Mouse (Mus musculus): ENCODE results near the gene Rtl10.

Rtl10 gene

DNA sequence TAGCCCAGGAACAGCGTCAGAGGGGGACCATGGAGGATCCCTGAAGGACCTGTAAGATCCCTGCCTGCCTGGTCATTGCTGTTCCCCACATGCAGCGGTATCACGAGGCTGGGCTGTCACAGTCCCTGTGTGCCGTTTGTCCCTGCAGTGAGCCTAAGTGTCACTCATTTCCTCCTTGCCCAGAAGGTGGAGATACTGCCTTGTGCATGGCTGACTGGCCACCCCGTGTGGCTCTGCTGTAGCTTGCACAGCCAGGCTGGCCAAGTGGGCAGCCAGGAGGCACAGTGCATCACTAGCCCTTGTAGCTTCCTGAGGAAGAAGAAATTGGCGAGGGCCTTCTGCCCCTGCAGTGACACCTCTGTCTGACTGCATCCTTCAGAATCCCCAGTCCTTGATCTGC lies 20.7 kb upstream of the Rtl10 start:
- in situ Hi-C loops (cut with MboI; ENCODE audit: low pct_unique_long_range_greater_than_20kb in 1 of 2, low sequenced_read_pairs in 2 of 2, unreplicated experiment in 1 of 2): no loop called here

DNA sequence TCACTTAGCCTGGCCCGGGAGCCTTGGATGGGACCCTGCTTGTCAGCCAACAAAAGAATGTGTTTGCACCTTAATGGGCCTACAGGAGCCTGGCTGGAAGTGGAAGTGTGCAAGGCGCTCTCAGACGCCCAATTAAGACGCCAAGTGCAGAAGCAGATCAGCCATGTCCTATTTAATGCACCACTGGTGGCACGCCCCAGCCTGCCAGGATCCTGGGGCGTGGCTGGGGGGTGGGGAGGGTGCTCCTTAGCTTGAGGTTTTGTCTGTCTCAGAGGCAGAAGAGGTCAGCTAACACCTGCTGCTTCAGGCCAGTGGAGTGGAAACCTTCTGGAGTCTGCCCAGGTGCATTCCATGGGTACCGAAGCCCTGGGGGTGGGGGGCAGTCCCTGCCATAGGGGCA lies 19.0 kb upstream of the Rtl10 start:
- in situ Hi-C loops (cut with MboI; ENCODE audit: low pct_unique_long_range_greater_than_20kb in 1 of 2, low sequenced_read_pairs in 2 of 2, unreplicated experiment in 1 of 2): no loop called here

DNA sequence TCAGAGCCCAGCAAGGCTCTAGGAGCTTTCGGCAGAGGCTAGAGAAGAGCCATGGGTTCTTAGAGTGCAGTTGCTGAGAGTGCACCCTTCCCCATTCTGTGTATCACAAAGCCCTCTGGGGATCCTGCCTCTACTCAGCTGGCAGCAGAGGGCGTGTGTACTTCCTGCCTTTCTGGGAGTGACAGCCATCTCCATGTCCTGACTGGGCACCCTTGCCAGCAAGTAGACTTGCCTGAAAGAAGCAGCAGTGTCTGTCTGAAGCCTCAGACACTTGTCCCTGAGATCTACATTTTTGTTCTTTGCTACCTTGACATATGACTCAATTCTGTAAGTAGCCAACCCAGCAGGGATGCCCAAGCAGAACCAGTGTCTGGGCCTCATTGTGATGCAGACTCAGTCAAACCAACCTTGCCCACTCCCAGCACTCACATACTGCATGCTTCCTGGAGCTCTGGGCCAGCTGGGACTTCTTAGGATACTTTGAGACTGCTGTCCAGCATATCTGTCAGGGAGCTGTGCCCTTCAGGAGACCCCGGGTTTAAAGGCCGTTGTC lies 17.7 kb upstream of the Rtl10 start:
- in situ Hi-C loops (cut with MboI; ENCODE audit: low pct_unique_long_range_greater_than_20kb in 1 of 2, low sequenced_read_pairs in 2 of 2, unreplicated experiment in 1 of 2): no loop called here

DNA sequence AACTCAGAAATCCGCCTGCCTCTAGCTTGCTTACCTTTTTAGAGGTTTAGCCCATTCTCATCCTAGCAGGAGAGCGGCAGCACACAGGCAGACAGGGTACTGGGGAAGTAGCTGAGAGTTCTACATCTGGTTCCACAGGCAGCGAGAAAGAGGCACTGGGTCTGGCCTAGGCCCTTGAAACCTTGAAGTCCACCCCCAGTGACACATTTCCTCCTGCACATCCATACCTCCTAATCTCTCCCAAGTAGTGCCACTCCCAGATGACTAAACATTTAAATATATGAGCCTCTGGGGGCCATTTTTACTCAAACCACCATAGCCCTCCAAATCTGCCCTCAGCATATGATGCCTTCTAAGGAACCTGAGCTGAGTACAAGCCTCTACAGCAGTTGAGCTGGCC lies 16.3 kb upstream of the Rtl10 start:
- in situ Hi-C loops (cut with MboI; ENCODE audit: low pct_unique_long_range_greater_than_20kb in 1 of 2, low sequenced_read_pairs in 2 of 2, unreplicated experiment in 1 of 2): no loop called here

DNA sequence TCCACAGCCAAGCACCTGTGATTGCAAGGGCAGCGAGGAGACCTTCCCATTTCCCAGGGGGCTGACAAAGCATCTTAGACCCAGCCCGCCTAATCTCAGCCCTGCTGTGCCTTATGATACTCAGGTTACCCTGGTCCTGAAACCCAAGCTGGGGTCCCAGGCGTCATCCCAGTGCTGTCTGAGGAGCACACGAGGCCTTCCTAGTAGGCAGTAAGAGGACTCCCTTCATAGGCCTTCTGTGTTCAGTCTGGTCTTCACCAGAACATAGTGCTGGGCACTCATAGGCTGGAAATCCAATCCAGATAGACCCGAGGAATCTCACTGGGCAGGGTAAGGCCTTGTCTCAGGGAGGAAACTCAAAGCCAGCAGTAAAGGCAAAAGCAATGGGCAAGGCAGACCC lies 14.9 kb upstream of the Rtl10 start:
- in situ Hi-C loops (cut with MboI; ENCODE audit: low pct_unique_long_range_greater_than_20kb in 1 of 2, low sequenced_read_pairs in 2 of 2, unreplicated experiment in 1 of 2): no loop called here

DNA sequence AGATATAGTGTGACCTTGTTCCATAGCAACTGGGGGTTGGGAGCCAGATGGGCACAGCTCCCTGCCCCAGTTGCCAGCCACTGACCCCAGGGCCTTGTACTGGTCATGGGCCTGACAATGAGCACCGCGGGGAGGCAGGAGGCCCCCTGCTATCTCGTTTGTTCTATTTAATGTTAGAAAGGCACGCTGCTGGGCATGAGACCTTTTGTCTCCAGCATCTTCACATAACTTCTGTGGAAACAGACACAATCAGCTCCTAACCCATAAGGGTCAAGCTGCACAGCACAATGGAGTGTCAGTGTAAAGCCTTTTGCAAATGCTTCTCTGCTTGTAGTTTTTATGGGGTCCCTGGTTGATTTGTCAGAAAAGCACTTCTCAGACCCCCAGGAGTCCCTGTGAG lies 14.3 kb upstream of the Rtl10 start:
- in situ Hi-C loops (cut with MboI; ENCODE audit: low pct_unique_long_range_greater_than_20kb in 1 of 2, low sequenced_read_pairs in 2 of 2, unreplicated experiment in 1 of 2): no loop called here

DNA sequence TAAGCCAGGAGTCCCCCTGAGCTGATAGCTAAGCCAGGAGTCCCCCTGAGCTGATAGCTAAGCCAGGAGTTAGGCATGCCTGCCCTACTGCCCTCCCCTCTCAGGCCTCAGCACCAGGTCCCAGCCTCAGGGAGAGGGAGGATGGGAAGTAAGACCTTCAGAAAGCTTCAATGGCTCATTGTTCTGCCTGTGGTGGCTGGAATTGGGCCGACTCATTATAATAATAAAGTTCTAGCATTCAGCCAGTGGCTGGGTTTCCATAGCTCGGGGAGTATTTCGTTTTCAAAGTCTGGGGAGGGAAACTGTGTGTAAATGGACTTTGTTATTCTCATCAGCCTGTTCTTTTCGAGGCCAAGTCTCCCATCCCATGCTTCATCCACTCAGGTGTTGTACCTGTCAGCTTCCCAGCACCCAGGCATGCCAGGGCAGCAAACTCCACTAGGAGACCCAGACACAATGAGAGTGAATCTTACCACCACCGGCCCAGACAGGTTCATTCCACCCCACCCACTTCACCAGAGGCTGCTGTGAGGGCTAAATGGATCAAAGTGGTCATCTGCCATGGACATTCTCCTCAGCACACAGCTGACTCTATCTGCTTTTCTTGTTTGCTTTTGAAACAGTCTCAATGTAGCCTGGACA lies 13.8 kb upstream of the Rtl10 start:
- in situ Hi-C loops (cut with MboI; ENCODE audit: low pct_unique_long_range_greater_than_20kb in 1 of 2, low sequenced_read_pairs in 2 of 2, unreplicated experiment in 1 of 2): no loop called here

DNA sequence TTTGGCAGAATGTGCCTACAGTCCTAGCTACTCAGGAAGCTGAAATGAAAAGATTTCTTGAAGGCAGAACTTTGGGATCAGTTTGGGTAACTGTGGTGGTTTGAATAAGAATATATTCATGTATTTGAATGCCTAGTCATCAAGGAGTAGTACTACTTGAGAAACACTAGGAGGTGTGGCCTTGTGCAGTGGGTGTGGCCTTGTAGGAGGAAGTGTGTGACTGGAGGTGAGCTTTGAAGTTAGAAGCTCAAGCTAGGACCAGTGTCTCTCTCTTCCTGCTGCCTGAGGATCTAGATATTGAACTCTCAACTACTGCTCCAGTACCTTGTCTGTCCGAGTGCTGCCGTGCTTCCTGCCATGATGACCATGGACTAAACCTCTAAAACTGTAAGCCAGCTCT lies 12.6 kb upstream of the Rtl10 start:
- in situ Hi-C loops (cut with MboI; ENCODE audit: low pct_unique_long_range_greater_than_20kb in 1 of 2, low sequenced_read_pairs in 2 of 2, unreplicated experiment in 1 of 2): no loop called here

DNA sequence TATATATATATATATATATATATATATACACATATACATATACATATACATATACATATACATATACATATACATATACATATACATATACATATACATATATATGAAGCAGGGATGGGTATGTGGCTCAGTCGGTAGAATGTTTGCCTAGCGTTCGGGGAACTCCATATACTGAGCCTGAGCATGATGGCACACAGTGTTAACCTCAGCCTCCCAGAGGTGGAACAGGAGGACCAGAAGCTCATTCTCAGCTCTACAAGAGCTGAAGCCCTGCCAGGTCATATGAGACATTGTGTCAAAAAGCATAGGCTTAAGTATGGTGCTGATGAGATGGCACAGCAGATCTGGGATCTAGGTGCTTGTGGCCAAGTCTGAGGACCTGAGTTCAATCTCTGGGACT lies 8.4 kb upstream of the Rtl10 start:
- in situ Hi-C loops (cut with MboI; ENCODE audit: low pct_unique_long_range_greater_than_20kb in 1 of 2, low sequenced_read_pairs in 2 of 2, unreplicated experiment in 1 of 2): no loop called here

DNA sequence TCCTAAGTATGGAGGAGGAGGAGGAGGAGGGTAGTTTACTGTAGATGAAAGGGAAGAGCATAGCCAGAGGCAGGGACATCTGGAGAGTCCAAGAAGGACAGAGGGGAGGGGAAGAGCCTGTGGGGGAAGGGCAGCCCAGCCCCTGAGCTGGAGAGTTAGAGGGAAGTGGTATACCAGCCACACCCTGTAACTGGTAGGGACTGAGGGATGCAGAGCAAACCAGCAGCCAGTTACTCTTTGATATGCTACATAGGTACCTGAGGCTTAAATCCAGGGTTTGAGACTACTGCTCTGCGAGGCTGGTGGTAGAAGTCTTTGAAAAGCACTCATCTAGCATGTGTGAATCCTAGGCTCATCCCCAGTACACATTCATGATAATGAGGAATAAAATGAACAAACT lies 7.8 kb upstream of the Rtl10 start:
- in situ Hi-C loops (cut with MboI; ENCODE audit: low pct_unique_long_range_greater_than_20kb in 1 of 2, low sequenced_read_pairs in 2 of 2, unreplicated experiment in 1 of 2): no loop called here

DNA sequence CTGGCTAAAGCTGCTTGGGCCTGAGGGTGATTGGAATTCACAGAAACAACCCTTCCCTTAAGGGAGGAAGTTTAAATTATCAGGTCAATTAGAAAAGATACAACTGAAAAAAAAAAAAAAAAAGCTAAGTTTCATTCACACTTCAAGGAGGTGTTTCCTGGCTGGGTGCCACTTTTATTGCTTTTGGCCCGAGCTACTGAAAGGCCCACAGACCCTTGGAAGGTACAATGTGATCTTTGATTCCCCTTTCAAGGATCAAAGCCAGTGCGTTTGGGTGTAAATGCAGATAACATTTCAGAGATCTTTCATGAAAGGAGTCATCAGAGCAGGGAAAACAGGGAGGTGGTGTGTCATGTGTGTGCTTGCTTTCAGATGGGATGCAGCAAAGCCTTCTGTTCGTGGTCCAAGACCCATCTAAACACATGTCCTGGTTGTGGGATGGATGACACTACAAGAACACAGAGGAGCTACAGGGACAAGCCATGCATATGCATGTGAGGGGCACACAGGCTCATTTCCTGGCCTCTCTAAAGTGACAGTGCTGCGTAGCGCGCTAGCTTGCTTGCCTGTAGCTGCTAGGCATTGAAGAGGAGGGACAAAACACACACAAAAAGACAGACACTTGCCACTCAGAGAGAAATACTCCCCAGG lies 711 bp upstream of the Rtl10 start:
- in situ Hi-C loops (cut with MboI; ENCODE audit: low pct_unique_long_range_greater_than_20kb in 1 of 2, low sequenced_read_pairs in 2 of 2, unreplicated experiment in 1 of 2): no loop called here

DNA sequence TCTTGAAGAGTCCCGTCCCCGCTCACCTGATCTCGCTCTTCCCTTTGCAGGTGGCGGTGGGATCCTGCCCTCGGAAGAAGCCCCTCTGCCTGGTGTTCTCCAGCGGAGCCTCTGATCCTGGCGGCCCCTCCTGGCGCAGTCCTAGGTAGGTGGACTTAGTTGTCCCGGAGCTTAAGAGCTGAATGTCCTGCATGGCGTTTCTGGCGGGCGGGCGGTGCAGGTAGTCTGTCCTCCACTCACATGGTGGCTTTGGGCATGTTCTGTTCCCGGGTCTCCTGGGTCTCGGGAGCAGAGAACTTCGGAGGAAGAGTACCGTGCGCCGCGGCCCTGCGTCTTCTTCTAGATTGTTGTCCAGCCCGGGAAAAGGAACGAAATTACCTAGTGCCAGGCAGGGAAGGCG lies 295 bp downstream of the Rtl10 start:
- in situ Hi-C loops (cut with MboI; ENCODE audit: low pct_unique_long_range_greater_than_20kb in 1 of 2, low sequenced_read_pairs in 2 of 2, unreplicated experiment in 1 of 2): no loop called here

DNA sequence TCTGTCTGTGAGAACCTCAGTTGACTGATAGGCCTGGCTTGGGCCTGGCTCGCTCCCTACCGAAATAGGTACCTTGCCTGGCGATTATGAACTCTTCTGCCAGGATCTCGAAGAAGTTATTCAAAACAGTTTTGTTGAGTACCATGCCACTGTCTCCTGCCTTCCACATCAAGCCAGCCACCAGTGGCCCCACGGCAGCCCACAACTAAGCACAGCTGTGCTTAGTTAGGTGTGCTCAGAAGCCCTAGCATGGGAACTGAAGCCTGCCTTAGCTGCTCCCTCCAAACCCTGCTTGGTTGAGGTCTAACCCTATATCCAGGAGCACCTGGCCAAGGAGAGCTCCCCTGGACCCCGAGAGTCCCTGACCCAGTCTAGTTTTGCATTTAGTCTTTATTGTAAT lies 2.8 kb downstream of the Rtl10 start:
- in situ Hi-C loops (cut with MboI; ENCODE audit: low pct_unique_long_range_greater_than_20kb in 1 of 2, low sequenced_read_pairs in 2 of 2, unreplicated experiment in 1 of 2): no loop called here

DNA sequence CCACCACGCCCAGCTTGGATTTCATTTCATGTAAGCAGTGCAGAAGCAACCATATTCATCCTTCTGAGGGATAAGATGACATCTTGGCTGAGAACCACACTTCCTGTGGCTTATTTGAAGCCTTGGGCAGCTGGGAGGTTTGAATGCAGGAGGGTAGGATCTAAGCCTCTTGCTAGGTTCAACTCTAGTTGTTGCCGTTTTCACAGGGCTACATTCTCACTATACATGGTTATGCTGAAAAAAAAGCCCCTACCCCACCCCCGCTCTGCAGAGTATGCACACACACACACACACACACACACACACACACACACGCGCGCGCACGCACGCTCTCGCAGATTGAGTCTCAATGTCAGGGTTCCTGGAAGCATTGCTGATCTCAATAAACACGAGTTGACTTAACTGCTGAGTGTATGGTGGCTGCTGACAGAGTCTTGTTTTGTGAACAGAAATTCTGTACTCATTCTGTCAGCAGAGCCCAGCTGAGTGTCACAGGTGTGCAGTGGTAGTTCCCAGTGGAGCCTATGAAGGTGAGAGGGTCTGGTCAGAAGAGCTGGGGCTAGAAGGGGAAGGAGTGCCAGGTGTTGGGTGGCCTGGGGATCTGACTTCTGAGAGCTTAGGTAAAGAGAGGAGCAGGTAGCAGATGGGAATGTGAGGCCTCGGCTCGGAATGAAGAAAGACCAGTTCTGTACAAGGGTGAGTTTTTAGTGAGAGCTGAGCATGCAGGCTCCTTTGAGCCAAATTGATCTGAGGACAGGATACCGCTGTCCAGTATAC lies 5.1 kb downstream of the Rtl10 start:
- in situ Hi-C loops (cut with MboI; ENCODE audit: low pct_unique_long_range_greater_than_20kb in 1 of 2, low sequenced_read_pairs in 2 of 2, unreplicated experiment in 1 of 2): no loop called here

DNA sequence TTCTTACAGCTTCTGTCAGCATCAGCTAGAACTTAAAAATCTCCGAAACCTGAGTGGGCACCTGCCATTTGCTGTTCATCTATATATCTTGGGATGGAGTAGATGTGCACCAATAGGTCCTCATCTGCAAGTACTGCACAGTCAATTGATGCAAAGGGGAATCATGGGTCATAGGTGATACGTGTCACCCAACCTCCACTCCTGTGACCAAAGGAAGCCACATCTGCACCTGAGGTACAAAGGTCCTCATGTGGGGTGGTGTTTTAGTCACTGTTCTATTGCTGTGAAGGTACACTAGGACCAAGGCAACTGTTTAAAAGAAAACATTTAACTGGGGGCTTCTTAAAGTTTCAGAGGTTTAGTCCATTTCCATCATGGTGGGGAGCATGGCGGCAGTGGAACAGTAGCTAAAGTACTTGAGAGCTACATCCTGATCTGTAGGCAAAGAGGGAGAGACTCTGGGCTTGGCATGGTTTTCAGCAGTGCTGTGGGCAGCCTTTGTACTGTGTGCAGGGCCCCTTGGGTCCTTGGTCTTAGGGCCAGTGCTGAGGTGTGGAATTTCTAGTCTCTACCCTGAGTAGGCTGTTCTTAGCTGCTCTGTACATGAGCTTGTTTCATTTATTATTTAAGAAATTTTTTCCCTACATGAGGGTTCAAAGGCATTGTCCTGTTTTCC lies 8.0 kb downstream of the Rtl10 start:
- in situ Hi-C loops (cut with MboI; ENCODE audit: low pct_unique_long_range_greater_than_20kb in 1 of 2, low sequenced_read_pairs in 2 of 2, unreplicated experiment in 1 of 2): no loop called here

DNA sequence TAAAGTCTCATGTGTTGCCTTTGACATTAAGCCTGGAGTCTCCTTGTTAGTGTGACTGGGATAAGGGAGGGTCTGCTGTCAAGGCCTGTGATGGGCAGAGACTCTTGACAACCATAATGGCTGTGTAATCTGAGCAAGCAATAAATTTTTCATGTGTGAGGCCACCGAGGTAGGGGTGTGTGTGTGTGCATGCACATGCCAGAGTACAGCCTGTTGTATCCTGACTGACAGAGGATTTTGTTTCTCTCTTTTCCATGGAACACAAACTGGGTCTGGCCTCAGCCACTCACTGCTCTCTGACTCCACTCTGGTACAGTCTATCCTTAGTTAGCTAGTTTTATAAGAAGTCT lies 8.5 kb downstream of the Rtl10 start:
- in situ Hi-C loops (cut with MboI; ENCODE audit: low pct_unique_long_range_greater_than_20kb in 1 of 2, low sequenced_read_pairs in 2 of 2, unreplicated experiment in 1 of 2): no loop called here

DNA sequence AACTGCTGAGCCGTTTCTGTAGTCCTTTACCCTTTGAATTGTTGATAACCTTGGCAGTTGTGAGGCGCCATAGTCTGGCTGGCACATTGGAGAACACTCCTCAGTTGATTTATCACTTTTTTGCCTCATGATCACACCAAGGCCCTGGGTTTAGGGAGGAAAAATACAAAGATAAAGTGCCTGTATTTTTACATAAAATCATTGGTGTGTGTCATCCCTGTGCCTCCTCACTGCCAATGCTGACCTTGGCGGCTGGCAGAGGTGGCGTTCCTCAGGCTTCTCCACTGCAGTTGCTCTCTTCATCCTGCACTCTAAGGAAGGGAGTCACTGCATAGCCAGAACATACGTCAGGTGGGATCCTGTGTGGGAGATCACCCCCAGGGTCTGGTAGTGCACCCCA lies 13.0 kb downstream of the Rtl10 start:
- in situ Hi-C loops (cut with MboI; ENCODE audit: low pct_unique_long_range_greater_than_20kb in 1 of 2, low sequenced_read_pairs in 2 of 2, unreplicated experiment in 1 of 2): no loop called here

DNA sequence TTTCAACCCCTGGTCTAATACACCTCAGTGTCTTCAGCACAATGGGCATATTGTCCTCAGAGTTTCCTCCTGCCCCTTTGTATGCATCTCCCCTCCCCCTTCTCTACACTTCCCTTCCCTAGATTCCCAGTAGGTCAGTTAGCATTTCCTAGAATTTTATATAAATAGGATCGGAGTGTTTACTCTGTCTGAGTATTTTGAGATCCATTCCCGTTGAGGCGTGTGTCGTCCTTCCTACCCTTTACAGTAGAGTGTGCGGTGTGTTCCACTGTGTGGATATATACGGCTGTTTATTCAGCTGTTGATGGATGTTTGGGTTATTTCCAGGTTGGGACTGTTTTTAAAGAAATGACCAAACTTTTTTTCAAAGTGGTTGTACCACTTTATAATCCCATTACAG lies 14.8 kb downstream of the Rtl10 start:
- in situ Hi-C loops (cut with MboI; ENCODE audit: low pct_unique_long_range_greater_than_20kb in 1 of 2, low sequenced_read_pairs in 2 of 2, unreplicated experiment in 1 of 2): no loop called here

DNA sequence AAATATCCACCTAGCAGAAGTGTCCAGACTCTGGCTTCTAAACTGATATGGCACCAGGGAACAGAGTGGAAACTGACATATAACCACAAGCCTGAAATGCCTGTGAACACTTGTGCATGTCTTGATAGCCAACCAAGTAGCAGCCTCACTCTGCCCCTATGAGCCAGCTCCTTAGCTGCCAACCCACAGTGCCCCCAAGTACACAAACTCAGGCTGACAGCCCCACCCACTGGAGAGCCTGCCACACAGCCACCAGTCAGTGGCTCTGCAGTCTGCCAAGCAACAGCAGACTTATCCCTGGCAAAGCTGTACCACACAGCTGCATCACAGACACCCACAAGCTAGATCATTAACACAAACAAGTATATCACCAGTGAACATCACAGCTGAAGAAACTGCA lies 19.4 kb downstream of the Rtl10 start:
- in situ Hi-C loops (cut with MboI; ENCODE audit: low pct_unique_long_range_greater_than_20kb in 1 of 2, low sequenced_read_pairs in 2 of 2, unreplicated experiment in 1 of 2): no loop called here
